Mouse (Mus musculus) bone marrow, adult 2 months (tissue): Measurements from ENCODE around the gene A030005L19Rik. TPM values are rescaled to one million over a fixed set of nuclear protein-coding genes. Genes with fewer than 3 reads are reported as not detected.
"Not testable (repeated sequence)": the region's sequence is repeated elsewhere in the genome, so short reads cannot be mapped to it uniquely, and the experiment has no call there.

Experiments
- H3K27ac ChIP-seq: fragments of 200-500 bp; 2 replicates; pipeline ENCODE4 v1.5.1; 2012; ENCODE audit warnings: low read depth, mild to moderate bottlenecking, control low read depth, inconsistent platforms, low read length; ENCODE audit not compliant: control insufficient read depth, poor library complexity, insufficient read depth
- H3K4me1 ChIP-seq: fragments of 200-500 bp; 2 replicates; pipeline ENCODE4 v1.6.1; 2011; ENCODE audit warnings: low read length; ENCODE audit not compliant: control insufficient read depth, insufficient read depth
- H3K4me3 ChIP-seq: fragments of 200-500 bp; replicated peaks from 2 replicates; pipeline ENCODE3; 2011; ENCODE audit warnings: mild to moderate bottlenecking, low read depth, low read length, control low read depth; ENCODE audit not compliant: control insufficient read depth
- CTCF ChIP-seq: fragments of 200-500 bp; IDR thresholded peaks from 2 replicates; pipeline ENCODE4 v1.5.1; 2011; ENCODE audit warnings: low read length, control low read depth; ENCODE audit not compliant: control insufficient read depth, insufficient read depth
- POLR2A ChIP-seq: fragments of 200-500 bp; IDR thresholded peaks from 2 replicates; pipeline ENCODE4 v1.6.1; 2011; ENCODE audit warnings: low read depth, mild to moderate bottlenecking, control low read depth, low read length, borderline replicate concordance; ENCODE audit not compliant: control insufficient read depth
- WGBS: fragments of 180-500 bp; shearing (Covaris S2); methylation state at CpG from one replicate; pipeline ENCODE4 v1.1.7; 2018; 5-methylcytosine and 5-hydroxymethylcytosine counted together
- polyA plus RNA-seq: library from polyadenylated mRNA; stranded (reverse); fragments of >200 nt; gene quantifications from 2 replicates; pipeline ENCODE4 v1.2.4, GENCODE M21; 2011; ENCODE audit warnings: low replicate concordance; ENCODE audit not compliant: missing spikeins, insufficient read depth, insufficient read length

The A030005L19Rik gene
- polyA plus RNA-seq, 1 experiment = not detected

GRCm38 (mm10) chr1:82938666-82939065, 25.5 kb downstream of the A030005L19Rik start:
- Histone ChIP-seq H3K27ac (no peak overlapping the region), H3K4me1 (no peaks in the 10 kb centered on the region), H3K4me3 (no peak overlapping the region)
- 89% methylated on average over 5 of the region's 5 CpGs for WGBS
- TF ChIP-seq POLR2A (no peak), CTCF (no peak)

GRCm38 (mm10) chr1:82942505-82942904, 29.4 kb downstream of the A030005L19Rik start:
- not testable (repeated sequence) for H3K27ac ChIP-seq, H3K4me1 ChIP-seq, H3K4me3 ChIP-seq
- WGBS = 68% methylated on average over 1 of the region's 2 CpGs

DNA sequence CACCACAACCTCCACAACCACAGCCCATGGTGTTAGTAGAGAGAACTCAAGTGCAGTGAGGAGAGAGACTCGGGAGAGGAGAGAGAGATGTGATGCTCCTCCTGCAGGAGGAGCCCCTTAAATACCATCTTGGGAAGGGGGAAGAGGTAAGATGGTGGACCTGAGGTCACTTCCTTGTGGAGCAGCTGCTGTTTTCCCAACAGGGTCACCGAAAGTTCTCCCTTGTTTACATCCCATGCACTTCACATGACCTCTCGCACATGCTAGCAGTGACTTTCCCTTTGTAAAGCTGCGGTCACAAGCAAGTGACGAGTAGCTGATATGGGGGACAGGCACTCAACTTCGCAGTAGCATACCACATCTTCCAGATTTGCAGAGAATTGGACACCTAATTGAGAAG, 30.2 kb downstream of the A030005L19Rik start, which contains the start of gene A030003K21Rik:
Gene A030003K21Rik, minus strand, starts transcription at position 94 of the 400 bp plus-strand sequence.
- not testable (repeated sequence) for H3K4me1 ChIP-seq, H3K27ac ChIP-seq, H3K4me3 ChIP-seq
- WGBS = no CpG with 5 or more reads among the region's 6 CpGs

GRCm38 (mm10) chr1:82946029-82946428, 32.9 kb downstream of the A030005L19Rik start:
- H3K4me3 ChIP-seq, H3K4me1 ChIP-seq, H3K27ac ChIP-seq: not testable (repeated sequence)
- WGBS = 84% methylated on average over 2 of the region's 2 CpGs

DNA sequence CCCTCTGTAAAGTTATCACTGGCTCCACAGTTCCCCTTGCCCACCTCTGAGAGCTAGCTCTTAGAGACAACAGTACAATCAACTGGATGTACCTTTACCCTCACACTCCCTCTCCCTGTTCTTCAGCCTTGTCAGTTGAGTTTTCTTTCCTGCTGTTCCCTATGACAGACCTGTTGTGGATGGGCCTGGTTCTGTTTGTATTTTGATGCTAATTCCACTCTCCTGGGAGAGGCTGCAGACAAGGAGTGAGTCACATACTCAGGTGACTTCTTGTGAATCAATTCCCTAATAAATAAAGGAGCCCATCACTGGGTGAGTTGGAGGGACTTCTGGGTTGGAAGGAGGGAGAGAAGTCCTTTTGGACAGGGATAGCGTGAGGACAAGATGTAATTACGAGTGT, 35.5 kb downstream of the A030005L19Rik start:
- TF ChIP-seq CTCF (no peak), POLR2A (no peak)
- no peaks in the 10 kb centered on the region for H3K4me1 ChIP-seq
- no peak overlapping the region for H3K27ac ChIP-seq
- WGBS = 86% methylated on average over 2 of the region's 2 CpGs
- H3K4me3 ChIP-seq = no peak overlapping the region

DNA sequence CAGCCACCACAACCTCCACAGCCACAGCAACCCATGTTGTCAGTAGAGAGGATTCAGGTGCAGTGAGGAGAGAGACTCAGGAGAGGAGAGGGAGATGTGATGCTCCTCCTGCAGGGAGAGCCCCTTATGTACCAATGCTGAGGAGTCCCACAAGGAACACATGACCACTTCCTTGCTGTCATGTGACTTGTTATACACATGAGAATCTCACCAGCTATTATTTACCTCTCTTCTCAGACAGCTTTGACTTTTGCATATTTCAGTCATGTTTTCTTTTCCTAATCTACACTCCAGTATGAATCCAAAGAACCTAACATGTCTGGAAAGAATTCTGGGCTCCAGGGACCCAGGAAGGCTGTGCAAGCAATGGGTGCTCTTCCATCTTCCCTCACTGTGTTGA, 42.8 kb downstream of the A030005L19Rik start, which contains the start of gene Gm7544:
Gene Gm7544, minus strand, starts transcription at position 101 of the 400 bp plus-strand sequence.
- not testable (repeated sequence) for H3K4me3 ChIP-seq, H3K27ac ChIP-seq, H3K4me1 ChIP-seq

DNA sequence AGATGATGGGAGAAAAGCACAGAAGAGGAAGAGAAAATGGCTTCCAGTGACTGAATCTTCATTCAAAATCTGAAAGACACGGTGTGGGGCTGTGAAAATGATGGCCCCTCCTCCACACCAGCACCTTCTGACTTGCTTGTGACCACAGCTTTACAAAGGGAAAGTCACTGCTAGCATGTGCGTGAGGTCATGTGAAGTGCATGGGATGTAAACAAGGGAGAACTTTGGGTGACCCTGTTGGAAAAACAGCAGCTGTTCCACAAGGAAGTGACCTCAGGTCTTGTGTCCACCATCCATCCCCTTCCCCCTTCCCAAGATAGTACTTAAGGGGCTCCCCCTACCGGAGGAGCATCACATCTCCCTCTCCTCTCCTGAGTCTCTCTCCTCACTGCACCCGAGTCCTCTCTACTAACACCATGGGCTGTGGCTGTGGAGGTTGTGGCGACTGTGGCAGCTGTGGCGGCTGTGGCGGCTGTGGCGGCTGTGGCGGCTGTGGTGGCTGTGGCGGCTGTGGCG, 46.8 kb downstream of the A030005L19Rik start, which contains the start of gene Gm47955:
Gene Gm47955, plus strand, starts transcription at position 417 of the 516 bp plus-strand sequence.
- 86% methylated on average over 11 of the region's 11 CpGs for WGBS
- Histone ChIP-seq H3K4me1 (no peaks in the 10 kb centered on the region), H3K27ac (no peak within 1 kb of the TSS), H3K4me3 (no peak within 1 kb of the TSS)
- TF ChIP-seq CTCF (no peak), POLR2A (no peak)

Other genes with a start within 250 kb of the A030005L19Rik start
- 62.4 and 62.8 TPM in 2 replicates for gene Mff, start 188.4 kb upstream of the A030005L19Rik start, polyA plus RNA-seq
- gene Tm4sf20, start 144.9 kb upstream of the A030005L19Rik start, polyA plus RNA-seq = not detected in 2 replicates
- not detected in 2 replicates for gene Gm47791, start 142.1 kb upstream of the A030005L19Rik start, polyA plus RNA-seq
- gene Agfg1, start 73.8 kb upstream of the A030005L19Rik start, polyA plus RNA-seq = 14.5 and 15.6 TPM in 2 replicates
- not detected in 2 replicates for gene A030014E15Rik, start 11.6 kb downstream of the A030005L19Rik start, polyA plus RNA-seq
- not detected in 2 replicates for gene Gm6217, start 18.1 kb downstream of the A030005L19Rik start, polyA plus RNA-seq
- gene A030003K21Rik, start 30.1 kb downstream of the A030005L19Rik start, polyA plus RNA-seq = not detected in 2 replicates
- gene Gm7544, start 42.7 kb downstream of the A030005L19Rik start, polyA plus RNA-seq = not detected in 2 replicates
- gene Gm47955, start 47.0 kb downstream of the A030005L19Rik start, polyA plus RNA-seq = not detected in 2 replicates
- gene Gm47959, start 87.2 kb downstream of the A030005L19Rik start, polyA plus RNA-seq = not detected in 2 replicates
- not detected in 2 replicates for gene Slc19a3, start 125.1 kb downstream of the A030005L19Rik start, polyA plus RNA-seq
- not detected in 2 replicates for gene Krtap28-10, start 129.2 kb downstream of the A030005L19Rik start, polyA plus RNA-seq
- not detected in 2 replicates for gene Gm47969, start 131.6 kb downstream of the A030005L19Rik start, polyA plus RNA-seq
- not detected in 2 replicates for gene A030005K14Rik, start 146.1 kb downstream of the A030005L19Rik start, polyA plus RNA-seq
- gene Krtap28-13, start 147.6 kb downstream of the A030005L19Rik start, polyA plus RNA-seq = not detected in 2 replicates
- gene Ccl20, start 203.4 kb downstream of the A030005L19Rik start, polyA plus RNA-seq = not detected in 2 replicates
- gene Daw1, start 246.4 kb downstream of the A030005L19Rik start, polyA plus RNA-seq = not detected in 2 replicates